Mouse (Mus musculus): ENCODE results near the gene Gm10974. TPM values are rescaled to one million over a fixed set of nuclear protein-coding genes. Genes with fewer than 3 reads are reported as not detected.

The Gm10974 gene
- total and polyA plus RNA-seq, 3 experiments = not detected

- no peaks in the 10 kb centered on the region for H3K9me3 ChIP-seq (replicated peaks; ENCODE audit: insufficient read depth, low read length)
- H3K27me3 ChIP-seq (ENCODE audit: control insufficient read depth in 1 of 2, insufficient read depth in 2 of 2, low read length in 2 of 2) = no peaks in the 10 kb centered on the region
- H3K4me1 ChIP-seq (ENCODE audit: control insufficient read depth in 1 of 2, insufficient read depth in 2 of 2, low read length in 2 of 2) = no peaks in the 10 kb centered on the region
- TF ChIP-seq NELFE (IDR thresholded peaks at IDR 0.05; ENCODE audit: low read depth, low read length) (no peak), CHD1 (IDR thresholded peaks at IDR 0.05; ENCODE audit: low read depth, low read length) (no peak), RAD21 (IDR thresholded peaks at IDR 0.05; ENCODE audit: low read depth, low read length) (no peak), NRF1 (IDR thresholded peaks at IDR 0.05; ENCODE audit: insufficient read depth, low read depth, low read length, poor library complexity, severe bottlenecking) (no peak), MAZ (IDR thresholded peaks at IDR 0.05; ENCODE audit: low read depth, low read length) (no peak), USF2 (IDR thresholded peaks at IDR 0.05; ENCODE audit: borderline replicate concordance in 1 of 2, insufficient read depth in 1 of 2, low read depth in 1 of 2, low read length in 2 of 2) (no peak), KAT2A (conservative IDR thresholded peaks at IDR 0.05; ENCODE audit: low read depth, low read length) (no peak), MEF2A (IDR thresholded peaks at IDR 0.05; ENCODE audit: extremely low read depth, insufficient replicate concordance, low read depth, low read length, poor library complexity, severe bottlenecking) (no peak), MXI1 (IDR thresholded peaks at IDR 0.05; ENCODE audit: low read depth, low read length) (no peak), ZNF384 (IDR thresholded peaks at IDR 0.05; ENCODE audit: low read depth, low read length) (no peak), TCF12 (IDR thresholded peaks at IDR 0.05; ENCODE audit: low read depth, low read length) (no peak)
- peaks cover 2% of the 10 kb centered on the region in 2 experiments; a peak in 2 of 4 replicates for H3K36me3 ChIP-seq (ENCODE audit: control insufficient read depth in 1 of 2, insufficient read depth in 2 of 2, low read length in 2 of 2)
- no peak overlapping the region for H3K27ac ChIP-seq (ENCODE audit: control insufficient read depth, low read depth, low read length)
- H3K4me3 ChIP-seq (ENCODE audit: control insufficient read depth in 1 of 2, insufficient read depth in 1 of 2, low read depth in 2 of 2, low read length in 2 of 2) = no peak overlapping the region
- DNase-seq (ENCODE audit: low read depth, low spot score) = no peak
- H3K9ac ChIP-seq (ENCODE audit: control insufficient read depth, low read depth, low read length, poor library complexity, severe bottlenecking) = no peak overlapping the region
- H3K79me2 ChIP-seq (ENCODE audit: control insufficient read depth, insufficient read depth, low read length, poor library complexity) = no peaks in the 10 kb centered on the region
Measured at GRCm38 (mm10) chr7:66364491-66364890, 1.2 kb upstream of the Gm10974 start.

DNA sequence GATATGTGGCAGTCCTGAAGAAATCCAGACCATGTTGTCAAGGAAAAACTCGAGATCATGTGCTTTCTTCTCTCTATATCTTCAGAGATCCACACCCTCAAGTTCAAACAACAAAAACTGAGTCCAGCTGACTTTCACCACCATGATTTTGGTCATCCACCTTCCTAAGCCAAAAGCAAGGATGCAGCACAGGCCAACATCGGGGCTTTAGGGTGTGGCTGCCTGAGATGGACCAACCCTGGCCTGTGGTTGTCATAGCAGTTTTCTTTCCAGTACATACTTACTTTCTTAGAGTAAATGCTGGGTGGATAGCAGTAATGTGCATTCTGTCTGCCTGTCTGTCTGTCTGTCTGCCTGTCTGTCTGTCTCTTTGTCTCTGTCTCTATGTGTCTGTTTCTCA is 294 bp upstream of the Gm10974 start:
- Histone ChIP-seq H3K27ac (ENCODE audit: control insufficient read depth, low read depth, low read length) (no peak overlapping the region), H3K4me1 (ENCODE audit: control insufficient read depth in 1 of 2, insufficient read depth in 2 of 2, low read length in 2 of 2) (no peaks in the 10 kb centered on the region), H3K4me3 (ENCODE audit: control insufficient read depth in 1 of 2, insufficient read depth in 1 of 2, low read depth in 2 of 2, low read length in 2 of 2) (no peak overlapping the region)

More for the DNA sequence above, 294 bp upstream of the Gm10974 start:
- Histone ChIP-seq H3K36me3 (ENCODE audit: control insufficient read depth in 1 of 2, insufficient read depth in 2 of 2, low read length in 2 of 2) (peaks cover 0 to 3% of the 10 kb centered on the region in 2 experiments; a peak in 2 of 4 replicates), H3K9ac (ENCODE audit: control insufficient read depth, low read depth, low read length, poor library complexity, severe bottlenecking) (no peak overlapping the region), H3K79me2 (ENCODE audit: control insufficient read depth, insufficient read depth, low read length, poor library complexity) (no peaks in the 10 kb centered on the region), H3K9me3 (replicated peaks; ENCODE audit: insufficient read depth, low read length) (no peaks in the 10 kb centered on the region), H3K27me3 (ENCODE audit: control insufficient read depth in 1 of 2, insufficient read depth in 2 of 2, low read length in 2 of 2) (no peaks in the 10 kb centered on the region)
- TF ChIP-seq HCFC1 (IDR thresholded peaks at IDR 0.05; ENCODE audit: low read depth, low read length) (no peak), CTCF (IDR thresholded peaks at IDR 0.05 in 2 of 3, conservative IDR thresholded peaks at IDR 0.05 in 1 of 3; ENCODE audit: control insufficient read depth in 1 of 3, insufficient read depth in 1 of 3, low read depth in 2 of 3, low read length in 3 of 3, poor library complexity in 1 of 3, severe bottlenecking in 1 of 3) (no peak), ELF1 (IDR thresholded peaks at IDR 0.05; ENCODE audit: low read depth, low read length) (no peak), TCF12 (IDR thresholded peaks at IDR 0.05; ENCODE audit: low read depth, low read length) (no peak), E2F4 (IDR thresholded peaks at IDR 0.05; ENCODE audit: borderline replicate concordance, low read depth, low read length) (no peak), SMC3 (IDR thresholded peaks at IDR 0.05; ENCODE audit: low read depth, low read length) (no peak), POLR2A (IDR thresholded peaks at IDR 0.05; ENCODE audit: control insufficient read depth in 1 of 2, insufficient read depth in 1 of 2, low read depth in 1 of 2, low read length in 2 of 2, poor library complexity in 1 of 2) (no peak), MXI1 (IDR thresholded peaks at IDR 0.05; ENCODE audit: low read depth, low read length) (no peak), UBTF (IDR thresholded peaks at IDR 0.05; ENCODE audit: borderline replicate concordance, insufficient read depth, low read depth, low read length) (no peak), ETS1 (IDR thresholded peaks at IDR 0.05; ENCODE audit: low read depth, low read length) (no peak), GATA1 (IDR thresholded peaks at IDR 0.05; ENCODE audit: low read depth, low read length) (no peak), EP300 (IDR thresholded peaks at IDR 0.05; ENCODE audit: low read depth in 1 of 2, low read length in 2 of 2) (no peak), RAD21 (IDR thresholded peaks at IDR 0.05; ENCODE audit: low read depth, low read length) (no peak), JUND (IDR thresholded peaks at IDR 0.05; ENCODE audit: low read depth, low read length) (no peak), CHD1 (IDR thresholded peaks at IDR 0.05; ENCODE audit: low read depth, low read length) (no peak), MEF2A (IDR thresholded peaks at IDR 0.05; ENCODE audit: extremely low read depth, insufficient replicate concordance, low read depth, low read length, poor library complexity, severe bottlenecking) (no peak), ZNF384 (IDR thresholded peaks at IDR 0.05; ENCODE audit: low read depth, low read length) (no peak), ZKSCAN1 (IDR thresholded peaks at IDR 0.05; ENCODE audit: low read depth, low read length) (no peak), GABPA (IDR thresholded peaks at IDR 0.05; ENCODE audit: low read depth, low read length) (no peak)
- DNase-seq (ENCODE audit: low read depth, low spot score) = no peak

Measured in MEL (cell line).